Mouse (Mus musculus): ENCODE measurements around the gene Usp28.

Gene Usp28

GRCm38 (mm10) chr9:49015824-49016223, 30.6 kb downstream of the Usp28 start:
- in situ Hi-C loops (cut with MboI, MseI): no loop called here

- in situ Hi-C loops (cut with MboI, MseI): no loop called here
Observed at GRCm38 (mm10) chr9:49021289-49021688, 36.1 kb downstream of the Usp28 start.

- in situ Hi-C loops (cut with MboI, MseI): no loop called here
Observed at GRCm38 (mm10) chr9:49023956-49024355, 38.8 kb downstream of the Usp28 start.

GRCm38 (mm10) chr9:49024529-49024928, 39.4 kb downstream of the Usp28 start:
- in situ Hi-C loops (cut with MboI, MseI): no loop called here

- in situ Hi-C loops (cut with MboI, MseI): no loop called here
Observed at GRCm38 (mm10) chr9:49034764-49035163, 49.6 kb downstream of the Usp28 start.

GRCm38 (mm10) chr9:49050901-49051300, 65.7 kb downstream of the Usp28 start:
- in situ Hi-C loops (cut with MboI, MseI): loop anchor here in 1 of 2 experiments (5.0 kb wide), 1 partner anchor 574 kb away; no protein-coding TSS in a partner anchor

- in situ Hi-C loops (cut with MboI, MseI): loop anchor here in 1 of 2 experiments (5.0 kb wide), 1 partner anchor 574 kb away; no protein-coding TSS in a partner anchor
Observed at GRCm38 (mm10) chr9:49051349-49051748, 66.2 kb downstream of the Usp28 start.

GRCm38 (mm10) chr9:49054028-49054427, 68.9 kb downstream of the Usp28 start:
- in situ Hi-C loops (cut with MboI, MseI): loop anchor here in 1 of 2 experiments (5.0 kb wide), 1 partner anchor 577 kb away; no protein-coding TSS in a partner anchor

- in situ Hi-C loops (cut with MboI, MseI): loop anchor here in 1 of 2 experiments (5.0 kb wide), 1 partner anchor 63 kb away; no protein-coding TSS in a partner anchor
Observed at GRCm38 (mm10) chr9:49055333-49056205, 70.4 kb downstream of the Usp28 start, which contains the start of gene Zw10. Zw10 (plus strand) TSS chr9:49055613.

GRCm38 (mm10) chr9:49076847-49077246, 91.7 kb downstream of the Usp28 start:
- in situ Hi-C loops (cut with MboI, MseI): loop anchor here (5.0 kb wide), 1 partner anchor 410 kb away; the partner anchor contains the start of gene Ttc12 (in 2 of the 2)

GRCm38 (mm10) chr9:49081107-49081506, 95.9 kb downstream of the Usp28 start, which contains the start of gene Tmprss5:
Tmprss5 (plus strand) TSS chr9:49081260.
- in situ Hi-C loops (cut with MboI, MseI): no loop called here

GRCm38 (mm10) chr9:49081561-49081960, 96.4 kb downstream of the Usp28 start:
- in situ Hi-C loops (cut with MboI, MseI): no loop called here

GRCm38 (mm10) chr9:49087317-49087716, 102.1 kb downstream of the Usp28 start:
- in situ Hi-C loops (cut with MboI, MseI): no loop called here

Data from T-helper 17 cell (primary cell).